Mouse (Mus musculus): ENCODE measurements around the gene Esp31. TPM values are rescaled to one million over a fixed set of nuclear protein-coding genes. Genes with fewer than 3 reads are reported as not detected.

The Esp31 gene
- not detected for polyA plus RNA-seq (2017; shearing (Covaris generic))

DNA sequence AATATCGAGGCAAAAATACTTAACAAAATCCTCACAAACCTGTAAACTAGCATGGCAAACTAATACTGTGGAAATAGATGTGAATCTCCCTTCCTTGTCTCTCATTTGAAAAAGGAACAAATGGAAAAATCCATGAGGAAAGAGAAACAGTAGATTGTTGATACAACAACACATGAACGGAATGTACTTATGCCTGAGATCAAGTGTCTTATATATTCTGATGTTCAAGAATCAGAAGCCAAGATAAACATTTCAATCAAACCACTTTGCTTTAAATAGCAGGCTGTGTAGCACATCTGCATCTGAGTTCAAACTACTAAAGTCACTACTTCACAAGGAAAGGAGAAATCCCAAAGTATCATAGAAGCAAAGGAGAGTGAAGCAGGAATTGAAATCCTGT is at the start of gene Esp31:
TSS of gene Esp31 (plus strand) at position 301 of the 400 bp plus-strand sequence.

Other genes starting within 250 kb of the Esp31 start
- not detected for gene Esp36, start 219.3 kb upstream of the Esp31 start, polyA plus RNA-seq (2017; shearing (Covaris generic))
- not detected for gene Esp34, start 85.3 kb upstream of the Esp31 start, polyA plus RNA-seq (2017; shearing (Covaris generic))